Mouse (Mus musculus) hindbrain, embryonic 10.5 days (tissue): ENCODE measurements around the gene Nt5c1a. TPM values are rescaled to one million over a fixed set of nuclear protein-coding genes. Genes with fewer than 3 reads are reported as not detected.

Experiments
- DNase-seq: peaks from one replicate; pipeline ENCODE4 v3.0.0-alpha.2; 2017; ENCODE audit warnings: low spot score
- H3K27ac ChIP-seq: fragments of 300-500 bp; sonication (generic); 2 replicates; pipeline ENCODE4 v1.5.1; 2016; ENCODE audit warnings: mild to moderate bottlenecking, moderate library complexity
- H3K27me3 ChIP-seq: fragments of 300-500 bp; sonication (generic); 2 replicates; pipeline ENCODE4 v1.6.1; 2016; ENCODE audit warnings: mild to moderate bottlenecking; ENCODE audit not compliant: poor library complexity, insufficient read depth, severe bottlenecking
- H3K36me3 ChIP-seq: fragments of 300-500 bp; sonication (generic); 2 replicates; pipeline ENCODE4 v1.6.1; 2016; ENCODE audit warnings: mild to moderate bottlenecking, moderate library complexity
- H3K4me1 ChIP-seq: fragments of 300-500 bp; sonication (generic); replicated peaks from 2 replicates; pipeline ENCODE4 v1.6.1; 2016; ENCODE audit warnings: mild to moderate bottlenecking
- H3K4me3 ChIP-seq: fragments of 300-500 bp; sonication (generic); 2 replicates; pipeline ENCODE4 v1.5.1; 2016; ENCODE audit warnings: mild to moderate bottlenecking, moderate library complexity
- H3K9me3 ChIP-seq: fragments of 300-500 bp; sonication (generic); 2 replicates; pipeline ENCODE4 v1.6.1; 2016; ENCODE audit warnings: mild to moderate bottlenecking, moderate library complexity
- WGBS: fragments of 180-500 bp; shearing (Covaris S2); methylation state at CpG from one replicate; pipeline ENCODE4 v1.1.7; 2016; 5-methylcytosine and 5-hydroxymethylcytosine counted together
- polyA plus RNA-seq: library from polyadenylated mRNA; unstranded; fragments of >200 nt; fragmentation: Nextera tagmentation; extraction: Ambion mirVana; gene quantifications from 2 replicates; pipeline ENCODE4 v1.2.1, GENCODE M21; 2016

The Nt5c1a gene
- polyA plus RNA-seq, 1 experiment from 2014 or later, result not detected

- Histone ChIP-seq H3K36me3 (no peaks in the 10 kb centered on the region), H3K27ac (no peak overlapping the region), H3K27me3 (peaks cover 10% of the 10 kb centered on the region; the same call in 1 of the 2 replicates), H3K9me3 (no peaks in the 10 kb centered on the region), H3K4me3 (no peak overlapping the region), H3K4me1 (peaks cover 17% of the 10 kb centered on the region; the same call in 1 of the 2 replicates)
- peak; percentile 50 for DNase-seq
- WGBS, result 25% methylated on average over 1 of the region's 1 CpGs
These were observed 15.5 kb downstream of the Nt5c1a start for GRCm38 (mm10) chr4:123216782-123217181.

GRCm38 (mm10) chr4:123219720-123220357, 18.5 kb downstream of the Nt5c1a start:
- WGBS, result 79% methylated on average over 15 of the region's 15 CpGs
- peak; percentile 78 for DNase-seq
- peaks cover 15% of the 10 kb centered on the region; the same call in 1 of the 2 replicates for H3K4me1 ChIP-seq

DNA sequence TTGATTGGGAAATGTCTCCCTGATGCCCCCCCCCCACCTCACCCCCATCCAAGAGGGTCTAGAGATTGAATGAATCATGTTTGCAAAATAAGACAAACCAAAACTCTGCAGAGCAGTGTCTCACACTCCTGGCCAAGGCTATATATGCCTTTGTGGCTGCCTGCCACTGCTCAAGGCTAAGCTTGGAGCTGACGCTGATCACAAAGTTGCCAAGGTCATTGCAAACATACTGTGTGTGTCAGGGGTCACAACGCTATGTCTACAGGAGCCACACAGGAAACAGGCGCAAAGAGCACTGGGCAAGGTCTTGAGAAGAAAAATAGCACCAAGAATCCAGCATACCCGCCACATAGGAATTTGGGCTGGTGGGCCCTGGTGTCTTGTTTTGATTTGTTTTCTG, 19.3 kb downstream of the Nt5c1a start:
- no peak overlapping the region for H3K4me3 ChIP-seq
- H3K27me3 ChIP-seq, result peaks cover 10% of the 10 kb centered on the region; the same call in 1 of the 2 replicates
- no peaks in the 10 kb centered on the region for H3K36me3 ChIP-seq
- DNase-seq, result no peak
- peaks cover 10% of the 10 kb centered on the region for H3K4me1 ChIP-seq
- WGBS, result 71% methylated on average over 4 of the region's 4 CpGs
- H3K9me3 ChIP-seq, result no peaks in the 10 kb centered on the region
- no peak overlapping the region for H3K27ac ChIP-seq

More at GRCm38 (mm10) chr4:123219720-123220357, 18.5 kb downstream of the Nt5c1a start:
- peaks cover 10% of the 10 kb centered on the region; the same call in 1 of the 2 replicates for H3K27me3 ChIP-seq
- H3K4me3 ChIP-seq, result no peak overlapping the region
- no peaks in the 10 kb centered on the region for H3K9me3 ChIP-seq
- H3K36me3 ChIP-seq, result no peaks in the 10 kb centered on the region
- H3K27ac ChIP-seq, result no peak overlapping the region

- Histone ChIP-seq H3K27ac (no peak overlapping the region), H3K36me3 (no peaks in the 10 kb centered on the region), H3K4me1 (peaks cover 32% of the 10 kb centered on the region), H3K27me3 (peaks cover 5% of the 10 kb centered on the region; the same call in 1 of the 2 replicates), H3K4me3 (no peak overlapping the region), H3K9me3 (no peaks in the 10 kb centered on the region)
- DNase-seq, result no peak
- WGBS, result 43% methylated on average over 3 of the region's 3 CpGs
These were observed 22.0 kb downstream of the Nt5c1a start for GRCm38 (mm10) chr4:123223309-123223708.

GRCm38 (mm10) chr4:123225718-123226403, 24.6 kb downstream of the Nt5c1a start:
- Histone ChIP-seq H3K4me3 (no peak overlapping the region), H3K36me3 (no peaks in the 10 kb centered on the region), H3K27me3 (peaks cover 21% of the 10 kb centered on the region), H3K9me3 (no peaks in the 10 kb centered on the region), H3K4me1 (peaks cover 32% of the 10 kb centered on the region), H3K27ac (no peak overlapping the region)
- WGBS, result 67% methylated on average over 10 of the region's 10 CpGs
- DNase-seq, result no peak

DNA sequence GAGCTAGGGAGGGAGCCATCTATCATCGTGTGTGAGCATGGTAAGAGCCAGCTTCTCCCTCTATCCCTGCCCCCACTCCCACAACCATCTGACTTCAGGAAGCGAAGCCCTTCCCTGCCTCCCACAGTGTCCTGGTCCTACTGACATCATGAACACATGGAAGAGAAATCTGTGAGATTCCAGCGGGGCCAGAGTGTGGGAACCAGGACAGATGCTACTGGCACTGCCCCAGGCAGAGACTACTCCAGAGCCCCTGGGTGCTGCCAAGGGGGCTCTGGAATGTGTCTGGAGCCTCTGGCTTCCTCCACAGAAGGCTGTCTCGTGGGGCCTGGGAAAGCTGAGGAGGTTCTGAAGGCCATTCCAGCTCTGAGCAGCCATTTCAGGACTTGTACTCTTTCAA, 26.4 kb downstream of the Nt5c1a start:
- WGBS, result 39% methylated on average over 4 of the region's 4 CpGs
- H3K27me3 ChIP-seq, result peaks cover 36% of the 10 kb centered on the region
- H3K9me3 ChIP-seq, result no peaks in the 10 kb centered on the region
- H3K4me1 ChIP-seq, result peaks cover 35% of the 10 kb centered on the region
- DNase-seq, result no peak
- H3K36me3 ChIP-seq, result no peaks in the 10 kb centered on the region
- H3K4me3 ChIP-seq, result no peak overlapping the region
- H3K27ac ChIP-seq, result peak overlapping the region; percentile 50; the same call in 1 of the 2 replicates

- Histone ChIP-seq H3K27me3 (peaks cover 41% of the 10 kb centered on the region), H3K9me3 (no peaks in the 10 kb centered on the region), H3K4me3 (no peak overlapping the region), H3K36me3 (no peaks in the 10 kb centered on the region), H3K4me1 (peaks cover 41% of the 10 kb centered on the region), H3K27ac (peak overlapping the region; percentile 50)
- DNase-seq, result peak; percentile 34
- 41% methylated on average over 2 of the region's 2 CpGs for WGBS
These were observed 27.0 kb downstream of the Nt5c1a start for GRCm38 (mm10) chr4:123228270-123228669.

- 84% methylated on average over 11 of the region's 11 CpGs for WGBS
- H3K4me3 ChIP-seq, result no peak overlapping the region
- H3K27ac ChIP-seq, result no peak overlapping the region
- H3K36me3 ChIP-seq, result no peaks in the 10 kb centered on the region
- DNase-seq, result no peak
- peaks cover 50% of the 10 kb centered on the region for H3K27me3 ChIP-seq
- no peaks in the 10 kb centered on the region for H3K9me3 ChIP-seq
- peaks cover 49% of the 10 kb centered on the region for H3K4me1 ChIP-seq
These were observed 27.9 kb downstream of the Nt5c1a start for GRCm38 (mm10) chr4:123229166-123229565.

- peak overlapping the region; percentile 60; the same call in 1 of the 2 replicates for H3K4me3 ChIP-seq
These were observed 31.5 kb downstream of the Nt5c1a start for GRCm38 (mm10) chr4:123232841-123233240.

DNA sequence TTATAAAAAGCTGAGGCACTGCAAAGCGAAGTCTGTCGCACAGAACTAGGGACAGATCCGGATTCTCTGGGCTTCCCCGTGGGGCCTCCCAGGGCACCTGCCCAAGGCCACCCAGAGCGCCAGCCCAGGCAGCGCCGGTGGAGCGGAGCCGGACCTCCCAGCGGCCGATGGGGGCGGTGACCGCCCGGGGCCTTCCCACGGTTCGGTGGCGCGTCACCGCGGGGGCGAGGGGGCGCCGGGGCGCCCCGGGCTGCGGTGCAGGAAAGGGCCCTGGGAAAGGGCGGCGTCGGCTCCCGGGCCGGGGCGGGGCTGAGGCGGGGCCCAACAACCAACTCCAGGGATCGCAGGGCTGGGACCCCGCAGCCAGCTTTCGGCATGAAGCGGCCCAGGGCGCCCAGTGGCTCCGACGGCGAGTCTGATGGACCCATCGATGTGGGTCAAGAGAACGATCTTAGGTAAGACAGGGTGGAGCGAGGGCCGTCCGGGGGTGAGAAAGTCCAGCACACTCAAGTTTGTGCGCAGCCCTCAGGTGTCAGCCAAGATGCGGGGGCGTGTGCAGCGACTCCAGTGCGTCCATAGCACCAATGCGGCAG, 32.3 kb downstream of the Nt5c1a start, which contains the start of gene Heyl:
Gene Heyl, plus strand, starts transcription at position 65 of the 593 bp plus-strand sequence.
- peaks cover 92% of the 10 kb centered on the region for H3K27me3 ChIP-seq
- H3K4me1 ChIP-seq, result peaks cover 51% of the 10 kb centered on the region
- 2% methylated on average over 52 of the region's 52 CpGs for WGBS
- peak within 1 kb of the TSS; percentile 60 for H3K4me3 ChIP-seq
- no peaks in the 10 kb centered on the region for H3K36me3 ChIP-seq
- peak within 1 kb of the TSS; percentile 74 for H3K27ac ChIP-seq
- peak; percentile 50 for DNase-seq
- no peaks in the 10 kb centered on the region for H3K9me3 ChIP-seq

More at GRCm38 (mm10) chr4:123232841-123233240, 31.5 kb downstream of the Nt5c1a start:
- H3K4me1 ChIP-seq, result peaks cover 51% of the 10 kb centered on the region
- DNase-seq, result no peak
- peak overlapping the region; percentile 74; the same call in 1 of the 2 replicates for H3K27ac ChIP-seq
- 63% methylated on average over 3 of the region's 3 CpGs for WGBS
- no peaks in the 10 kb centered on the region for H3K36me3 ChIP-seq
- no peaks in the 10 kb centered on the region for H3K9me3 ChIP-seq
- peaks cover 86% of the 10 kb centered on the region for H3K27me3 ChIP-seq

GRCm38 (mm10) chr4:123235835-123236430, 34.6 kb downstream of the Nt5c1a start:
- Histone ChIP-seq H3K27ac (peak overlapping the region; percentile 46; the same call in 1 of the 2 replicates), H3K4me3 (0 out of 2 replicates have a peak overlapping the region, but pooled peaks have one; percentile 0), H3K4me1 (peaks cover 71% of the 10 kb centered on the region), H3K9me3 (no peaks in the 10 kb centered on the region), H3K27me3 (peaks cover 95% of the 10 kb centered on the region), H3K36me3 (no peaks in the 10 kb centered on the region)
- 51% methylated on average over 9 of the region's 9 CpGs for WGBS
- peak; percentile 44 for DNase-seq

GRCm38 (mm10) chr4:123236431-123237031, 35.2 kb downstream of the Nt5c1a start:
- Histone ChIP-seq H3K27me3 (peaks cover 97% of the 10 kb centered on the region), H3K9me3 (no peaks in the 10 kb centered on the region), H3K36me3 (no peaks in the 10 kb centered on the region), H3K27ac (peak overlapping the region; percentile 46), H3K4me1 (peaks cover 71% of the 10 kb centered on the region), H3K4me3 (0 out of 2 replicates have a peak overlapping the region, but pooled peaks have one; percentile 5)
- 85% methylated on average over 13 of the region's 13 CpGs for WGBS
- no peak for DNase-seq
